Mouse (Mus musculus) testis, adult 2 months (tissue): ENCODE measurements around the gene Pgpep1.

Experiments
- CTCF ChIP-seq: fragments of 200-500 bp; IDR thresholded peaks from 2 replicates; pipeline ENCODE4 v1.5.1; 2012; ENCODE audit warnings: low read depth, mild to moderate bottlenecking, inconsistent platforms, low read length, moderate library complexity; ENCODE audit not compliant: control insufficient read depth, insufficient read depth, insufficient replicate concordance
- POLR2A ChIP-seq: fragments of 200-500 bp; IDR thresholded peaks from 2 replicates; pipeline ENCODE4 v1.6.1; 2012; ENCODE audit warnings: low read depth, mild to moderate bottlenecking, inconsistent platforms, low read length, moderate library complexity; ENCODE audit not compliant: control insufficient read depth

- TF ChIP-seq CTCF (no peak), POLR2A (peak; percentile 64)
Measured at GRCm38 (mm10) chr8:70609849-70610795, 50.1 kb downstream of the Pgpep1 start.
